Mouse (Mus musculus) intestine, embryonic 14.5 days (tissue): ENCODE data around the gene Tm4sf5. TPM values are rescaled to one million over a fixed set of nuclear protein-coding genes. Genes with fewer than 3 reads are reported as not detected.
A peak's percentile ranks its signal among the peaks of the same experiment; 100 is the strongest.

Experiments
- ATAC-seq: fragments of 200-750 bp; cut with Nextera tagmentation; replicated peaks from 2 replicates; pipeline ENCODE4 v1.8.0; 2017; ENCODE audit warnings: low read depth, moderate number of reproducible peaks, moderate TSS enrichment, moderate library complexity; ENCODE audit not compliant: low FRiP score, low TSS enrichment
- DNase-seq: peaks from one replicate; pipeline ENCODE4 v3.0.0-alpha.2; 2018; ENCODE audit warnings: low spot score
- H3K27ac ChIP-seq: fragments of 300-500 bp; sonication (generic); 2 replicates; pipeline ENCODE4 v1.5.1; 2014; ENCODE audit warnings: low read depth, mild to moderate bottlenecking, control low read depth
- H3K27me3 ChIP-seq: fragments of 300-500 bp; sonication (generic); replicated peaks from 2 replicates; pipeline ENCODE4 v1.6.1; 2014; ENCODE audit warnings: low read length, control low read depth; ENCODE audit not compliant: control insufficient read depth, insufficient read depth
- H3K36me3 ChIP-seq: fragments of 300-500 bp; sonication (generic); 2 replicates; pipeline ENCODE4 v1.6.1; 2014; ENCODE audit warnings: low read length, control low read depth; ENCODE audit not compliant: control insufficient read depth, insufficient read depth
- H3K4me1 ChIP-seq: fragments of 300-500 bp; sonication (generic); replicated peaks from 2 replicates; pipeline ENCODE4 v1.6.1; 2014; ENCODE audit warnings: low read length, control low read depth, mixed read lengths; ENCODE audit not compliant: control insufficient read depth, insufficient read depth
- H3K4me2 ChIP-seq: fragments of 300-500 bp; sonication (generic); 2 replicates; pipeline ENCODE4 v1.6.1; 2014; ENCODE audit warnings: low read length
- H3K4me3 ChIP-seq: fragments of 300-500 bp; sonication (generic); 2 replicates; pipeline ENCODE4 v1.5.1; 2014; ENCODE audit warnings: low read depth, low read length, control low read depth, mixed read lengths
- H3K9ac ChIP-seq: fragments of 300-500 bp; sonication (generic); 2 replicates; pipeline ENCODE4 v1.6.1; 2014; ENCODE audit warnings: mild to moderate bottlenecking, low read length
- H3K9me3 ChIP-seq: fragments of 300-500 bp; sonication (generic); 2 replicates; pipeline ENCODE4 v1.6.1; 2016; ENCODE audit warnings: low read length, control low read depth; ENCODE audit not compliant: control insufficient read depth
- WGBS: fragments of 180-500 bp; shearing (Covaris S2); extraction: QIAGEN DNeasy Blood & Tissue Kit; methylation state at CpG from one replicate; pipeline ENCODE4 v1.1.7; 2014; 5-methylcytosine and 5-hydroxymethylcytosine counted together
- polyA plus RNA-seq: library from polyadenylated mRNA; unstranded; fragments of >200 nt; fragmentation: Nextera tagmentation; extraction: Ambion mirVana; gene quantifications from 2 replicates; pipeline ENCODE4 v1.2.1, GENCODE M21; 2014

Tm4sf5 gene
- polyA plus RNA-seq, 1 experiment from 2014 or later = 104 TPM

DNA sequence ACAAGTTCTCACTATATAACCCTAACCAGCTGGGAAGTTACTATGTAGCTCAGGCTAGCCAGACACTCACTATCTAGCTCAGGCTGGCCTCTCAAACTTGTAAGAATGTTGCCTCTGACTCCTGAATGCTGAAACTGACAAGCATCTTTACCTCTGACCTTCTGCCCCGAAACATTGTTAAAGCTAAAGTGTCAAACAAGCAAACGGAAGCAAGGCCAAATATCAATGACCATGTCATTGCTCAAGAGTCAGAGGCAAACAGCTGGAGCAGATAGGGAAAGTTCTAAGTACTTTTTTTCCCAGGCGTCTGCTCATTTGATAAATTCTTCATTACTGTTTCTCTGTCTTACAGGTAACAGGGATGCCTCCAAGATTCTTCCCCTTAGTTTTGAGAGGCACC, 3.0 kb upstream of the Tm4sf5 start:
- Histone ChIP-seq H3K36me3 (no peaks in the 10 kb centered on the region), H3K4me2 (no peak overlapping the region), H3K27ac (no peak overlapping the region), H3K27me3 (no peaks in the 10 kb centered on the region), H3K4me3 (no peak overlapping the region), H3K4me1 (0 out of 2 replicates have a peak, but pooled peaks cover 2% of the 10 kb centered on the region), H3K9me3 (no peaks in the 10 kb centered on the region), H3K9ac (no peak overlapping the region)
- WGBS = 49% methylated on average over 3 of the region's 3 CpGs
- no peak for DNase-seq
- no peak for ATAC-seq

DNA sequence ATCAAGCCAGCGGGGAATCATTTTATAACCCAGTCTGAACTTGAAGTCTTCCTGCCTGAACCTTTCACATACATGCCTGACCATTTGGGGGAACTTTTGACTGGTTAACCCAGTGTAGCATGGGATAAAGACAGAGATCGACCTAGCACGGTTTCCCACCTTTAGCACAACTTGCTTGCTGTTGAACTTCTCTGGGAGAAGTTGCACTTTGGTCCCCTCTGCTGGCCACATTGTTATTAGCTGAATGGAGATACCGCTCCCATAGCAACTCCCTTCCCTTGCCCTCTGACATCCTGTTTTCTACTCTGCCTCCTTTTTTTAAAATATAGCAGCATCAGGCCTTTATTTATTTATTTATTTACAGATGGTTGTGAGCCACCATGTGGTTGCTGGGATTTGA, 1.3 kb downstream of the Tm4sf5 start:
- no peak for ATAC-seq
- Histone ChIP-seq H3K36me3 (no peaks in the 10 kb centered on the region), H3K4me3 (no peak overlapping the region), H3K9ac (no peak overlapping the region), H3K4me2 (peak overlapping the region; percentile 23; the same call in 1 of the 2 replicates), H3K4me1 (peaks cover 6% of the 10 kb centered on the region; the same call in 1 of the 2 replicates), H3K27me3 (peaks cover 7% of the 10 kb centered on the region; the same call in 1 of the 2 replicates), H3K9me3 (no peaks in the 10 kb centered on the region), H3K27ac (no peak overlapping the region)
- 22% methylated on average over 4 of the region's 4 CpGs for WGBS
- DNase-seq = peak; percentile 82

DNA sequence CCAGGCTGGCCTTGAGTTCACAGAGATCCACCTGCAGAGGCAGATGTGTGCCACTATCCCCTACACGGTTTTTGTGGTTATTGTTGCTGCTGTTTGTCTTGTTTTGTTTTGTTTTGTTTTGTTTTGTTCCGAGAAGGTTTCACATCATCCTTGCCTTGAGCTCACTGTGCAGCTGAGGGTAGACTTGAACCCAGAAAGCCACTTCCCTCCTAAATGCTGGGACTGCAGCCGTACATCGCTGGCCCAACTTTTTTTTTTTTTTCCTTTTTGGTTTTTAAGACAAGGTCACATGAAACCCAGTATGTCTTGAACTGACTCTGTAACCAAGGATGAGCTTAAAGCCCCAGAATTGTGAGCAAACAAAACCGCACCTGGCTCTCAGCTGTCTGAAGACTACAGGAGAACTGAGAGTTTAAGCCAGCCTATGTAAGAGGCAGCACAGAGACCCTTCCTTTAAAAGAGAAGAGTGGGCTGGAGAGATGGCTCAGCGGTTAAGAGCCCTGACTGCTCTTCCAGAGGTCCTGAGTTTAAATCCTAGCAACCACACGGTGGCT, 2.0 kb downstream of the Tm4sf5 start:
- Histone ChIP-seq H3K9ac (no peak overlapping the region), H3K27me3 (peaks cover 7% of the 10 kb centered on the region; the same call in 1 of the 2 replicates), H3K4me2 (no peak overlapping the region), H3K4me3 (no peak overlapping the region), H3K9me3 (no peaks in the 10 kb centered on the region), H3K4me1 (peaks cover 6% of the 10 kb centered on the region; the same call in 1 of the 2 replicates), H3K36me3 (no peaks in the 10 kb centered on the region), H3K27ac (no peak overlapping the region)
- DNase-seq = no peak
- no peak for ATAC-seq
- 70% methylated on average over 7 of the region's 7 CpGs for WGBS

DNA sequence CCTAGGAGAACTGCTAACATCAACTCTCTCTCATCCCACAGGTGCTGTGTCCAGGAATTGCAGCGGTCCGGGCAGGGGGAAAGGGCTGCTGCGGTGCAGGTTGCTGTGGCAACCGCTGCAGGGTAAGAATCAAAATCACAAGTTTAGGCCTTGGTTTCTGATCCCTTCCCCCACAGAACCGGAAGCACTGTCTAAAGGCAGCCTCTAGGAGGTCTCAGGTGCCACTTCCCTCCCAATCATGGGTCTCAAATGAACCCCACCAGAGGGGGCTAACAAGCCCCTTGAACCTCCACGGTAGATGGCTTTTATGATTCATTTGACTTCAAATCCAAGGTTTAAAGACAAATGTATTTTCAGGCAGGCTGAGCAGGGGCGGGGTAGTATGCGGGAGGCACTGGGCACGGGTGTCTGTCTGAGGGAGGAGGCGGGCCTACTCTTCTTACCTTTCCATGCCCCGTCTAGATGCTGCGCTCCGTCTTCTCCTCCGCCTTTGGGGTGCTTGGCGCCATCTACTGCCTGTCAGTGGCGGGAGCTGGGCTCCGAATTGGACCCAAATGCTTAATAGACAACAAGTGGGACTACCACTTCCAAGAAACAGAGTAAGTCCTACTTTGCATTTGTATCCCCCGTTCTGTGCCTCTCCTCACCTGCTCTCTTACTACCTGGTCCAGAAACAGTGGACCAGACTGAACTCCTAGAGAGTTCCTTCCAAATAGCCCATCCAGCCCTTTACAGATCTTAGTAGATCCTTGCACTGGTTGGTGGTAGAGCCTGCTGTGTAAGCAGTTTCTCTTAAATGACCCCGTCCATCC, 4.9 kb downstream of the Tm4sf5 start:
- H3K27me3 ChIP-seq = peaks cover 7% of the 10 kb centered on the region; the same call in 1 of the 2 replicates
- H3K4me2 ChIP-seq = peak overlapping the region; percentile 20; the same call in 1 of the 2 replicates
- no peak overlapping the region for H3K27ac ChIP-seq
- peaks cover 6% of the 10 kb centered on the region; the same call in 1 of the 2 replicates for H3K4me1 ChIP-seq
- H3K4me3 ChIP-seq = no peak overlapping the region
- ATAC-seq (no peak), DNase-seq (peak; percentile 68)
- no peaks in the 10 kb centered on the region for H3K36me3 ChIP-seq
- WGBS = 13% methylated on average over 19 of the region's 19 CpGs
- no peak overlapping the region for H3K9ac ChIP-seq
- H3K9me3 ChIP-seq = no peaks in the 10 kb centered on the region

DNA sequence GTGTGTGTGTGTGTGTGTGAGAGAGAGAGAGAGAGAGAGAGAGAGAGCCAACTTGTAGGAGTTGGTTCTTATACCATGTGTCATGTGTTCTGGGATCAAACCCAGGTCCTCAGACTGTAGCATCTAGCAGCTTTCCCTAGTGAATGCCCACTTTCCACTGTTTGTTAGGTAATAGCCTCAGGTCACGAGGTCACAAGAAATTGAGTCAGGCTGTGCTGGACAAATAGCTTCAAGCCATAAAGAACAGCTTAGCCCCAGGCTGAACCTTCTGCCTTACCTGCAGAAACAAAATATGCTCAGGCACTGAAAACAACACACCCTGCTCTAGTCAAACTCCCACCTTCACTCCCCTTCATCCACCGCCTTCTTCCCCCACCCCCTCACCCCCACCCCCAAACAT, 6.2 kb downstream of the Tm4sf5 start:
- 73% methylated on average over 2 of the region's 2 CpGs for WGBS

DNA sequence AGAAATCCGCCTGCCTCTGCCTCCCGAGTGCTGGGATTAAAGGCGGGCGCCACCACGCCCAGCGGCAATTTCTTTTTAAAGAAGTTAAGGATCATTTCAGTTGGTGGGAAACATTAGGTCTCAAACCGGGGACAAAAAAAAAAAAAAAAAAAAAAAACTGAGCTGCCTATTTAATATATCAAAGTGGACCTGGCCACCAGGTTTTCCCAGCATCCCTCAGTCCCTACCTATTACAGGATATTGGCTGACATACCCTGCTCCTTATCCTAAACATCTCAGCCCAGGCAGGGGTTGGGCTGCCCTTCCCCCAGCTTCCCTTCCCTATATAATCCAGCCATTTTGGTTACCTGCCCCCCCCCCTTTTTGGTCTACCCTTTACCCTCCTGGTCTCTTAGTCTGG, 6.8 kb downstream of the Tm4sf5 start:
- H3K27me3 ChIP-seq = peaks cover 7% of the 10 kb centered on the region; the same call in 1 of the 2 replicates
- H3K9ac ChIP-seq = no peak overlapping the region
- no peaks in the 10 kb centered on the region for H3K9me3 ChIP-seq
- ATAC-seq = no peak
- H3K36me3 ChIP-seq = no peaks in the 10 kb centered on the region
- peaks cover 3% of the 10 kb centered on the region; the same call in 1 of the 2 replicates for H3K4me1 ChIP-seq
- DNase-seq = no peak
- H3K27ac ChIP-seq = no peak overlapping the region
- H3K4me3 ChIP-seq = no peak overlapping the region
- no peak overlapping the region for H3K4me2 ChIP-seq
- 91% methylated on average over 7 of the region's 7 CpGs for WGBS

More for the DNA sequence above, 6.2 kb downstream of the Tm4sf5 start:
- H3K4me3 ChIP-seq = no peak overlapping the region
- no peak overlapping the region for H3K9ac ChIP-seq
- ATAC-seq (no peak), DNase-seq (no peak)
- peaks cover 4% of the 10 kb centered on the region; the same call in 1 of the 2 replicates for H3K4me1 ChIP-seq
- H3K4me2 ChIP-seq = no peak overlapping the region
- no peak overlapping the region for H3K27ac ChIP-seq
- H3K9me3 ChIP-seq = no peaks in the 10 kb centered on the region
- peaks cover 7% of the 10 kb centered on the region; the same call in 1 of the 2 replicates for H3K27me3 ChIP-seq
- no peaks in the 10 kb centered on the region for H3K36me3 ChIP-seq

DNA sequence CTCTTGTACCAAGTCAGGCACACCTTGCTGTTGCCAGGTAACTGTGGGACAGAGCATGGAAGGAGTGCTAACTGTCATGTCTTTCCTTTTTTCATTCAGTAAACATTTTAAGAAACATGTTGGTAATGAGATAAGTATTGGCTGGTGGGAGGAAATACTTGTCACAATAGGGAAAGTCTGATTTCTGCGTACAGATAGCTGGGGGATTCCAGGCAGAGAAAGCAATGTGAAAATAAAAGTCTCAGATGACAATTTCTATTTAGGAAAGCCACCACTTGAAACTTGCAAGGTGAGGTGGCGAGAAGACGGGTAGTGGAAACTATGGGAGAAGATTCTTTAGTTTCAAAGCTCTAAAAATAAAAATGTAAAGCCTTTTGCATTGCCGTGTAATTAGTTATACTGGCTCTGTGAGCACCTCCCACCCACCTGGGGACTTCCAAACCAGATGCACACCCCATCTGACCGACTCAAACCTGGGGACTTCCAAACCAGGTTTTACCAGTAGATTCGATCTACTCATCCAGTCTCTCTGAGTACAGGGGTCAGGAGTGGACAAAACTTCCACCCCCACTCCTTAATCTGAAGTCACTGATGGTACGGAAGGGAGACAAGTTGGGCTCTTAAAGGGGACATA, 7.8 kb downstream of the Tm4sf5 start:
- DNase-seq = no peak
- no peak overlapping the region for H3K27ac ChIP-seq
- WGBS = 79% methylated on average over 7 of the region's 7 CpGs
- no peak for ATAC-seq
- no peaks in the 10 kb centered on the region for H3K9me3 ChIP-seq
- peaks cover 7% of the 10 kb centered on the region; the same call in 1 of the 2 replicates for H3K27me3 ChIP-seq
- peaks cover 3% of the 10 kb centered on the region; the same call in 1 of the 2 replicates for H3K4me1 ChIP-seq
- H3K36me3 ChIP-seq = no peaks in the 10 kb centered on the region
- no peak overlapping the region for H3K4me3 ChIP-seq
- no peak overlapping the region for H3K4me2 ChIP-seq
- no peak overlapping the region for H3K9ac ChIP-seq

DNA sequence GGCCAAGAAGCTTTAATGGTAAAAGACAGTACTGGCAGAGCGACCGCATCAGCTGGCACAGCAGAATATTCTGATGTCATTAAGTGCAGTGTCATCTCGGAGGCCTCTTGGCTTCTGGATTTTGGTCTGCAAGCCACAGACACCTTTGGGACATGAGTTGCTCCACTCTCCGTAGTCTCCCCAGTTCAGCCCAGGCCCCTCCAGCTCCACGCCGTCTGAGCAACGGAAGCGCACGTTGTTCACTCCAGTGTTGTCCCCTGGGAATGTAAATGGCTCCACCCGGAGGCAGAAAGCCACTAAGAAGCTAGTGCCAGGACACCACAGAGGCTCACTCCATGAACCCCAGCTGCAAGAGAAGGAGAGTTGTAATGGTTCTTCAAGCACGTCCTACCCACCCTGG, 8.5 kb downstream of the Tm4sf5 start:
- no peak for DNase-seq
- H3K9ac ChIP-seq = no peak overlapping the region
- WGBS = 55% methylated on average over 11 of the region's 11 CpGs
- no peak overlapping the region for H3K4me3 ChIP-seq
- no peaks in the 10 kb centered on the region for H3K36me3 ChIP-seq
- peaks cover 3% of the 10 kb centered on the region; the same call in 1 of the 2 replicates for H3K4me1 ChIP-seq
- H3K27me3 ChIP-seq = peaks cover 7% of the 10 kb centered on the region; the same call in 1 of the 2 replicates
- H3K27ac ChIP-seq = no peak overlapping the region
- H3K9me3 ChIP-seq = no peaks in the 10 kb centered on the region
- ATAC-seq = no peak
- H3K4me2 ChIP-seq = no peak overlapping the region
